Mouse (Mus musculus) spleen, adult 2 months (tissue): ENCODE measurements around the gene Oard1. TPM values are rescaled to one million over a fixed set of nuclear protein-coding genes. Genes with fewer than 3 reads are reported as not detected.

Source experiments
- DNase-seq, 2 experiments: peaks; one replicate each; pipeline versions ENCODE4 v3.0.0 to v3.0.0-alpha.2; 2012 to 2021; ENCODE audit warnings: low spot score in 2 of 2, low read depth in 1 of 2
- H3K27ac ChIP-seq: fragments of 200-500 bp; 2 replicates; pipeline ENCODE4 v1.5.1; 2012; ENCODE audit warnings: low read length, inconsistent platforms; ENCODE audit not compliant: insufficient read depth
- H3K27me3 ChIP-seq: fragments of 200-500 bp; 2 replicates; pipeline ENCODE4 v1.6.1; 2012; ENCODE audit warnings: mild to moderate bottlenecking, moderate library complexity, low read length, inconsistent platforms; ENCODE audit not compliant: control insufficient read depth, insufficient read depth
- H3K36me3 ChIP-seq: fragments of 200-500 bp; 2 replicates; pipeline ENCODE4 v1.6.1; 2012; ENCODE audit warnings: mild to moderate bottlenecking, low read length, inconsistent platforms; ENCODE audit not compliant: control insufficient read depth, insufficient read depth
- H3K4me1 ChIP-seq: fragments of 200-500 bp; 2 replicates; pipeline ENCODE4 v1.6.1; 2011; ENCODE audit warnings: inconsistent platforms; ENCODE audit not compliant: control insufficient read depth, insufficient read depth, insufficient read length
- H3K4me3 ChIP-seq: fragments of 200-500 bp; 2 replicates; pipeline ENCODE4 v1.5.1; 2011; ENCODE audit warnings: mild to moderate bottlenecking, inconsistent platforms; ENCODE audit not compliant: insufficient read depth, insufficient read length; ENCODE audit errors: extremely low read depth
- CTCF ChIP-seq: fragments of 200-500 bp; IDR thresholded peaks from 2 replicates; pipeline ENCODE4 v1.5.1; 2011; ENCODE audit warnings: mild to moderate bottlenecking, inconsistent platforms; ENCODE audit not compliant: insufficient read depth, insufficient read length, insufficient replicate concordance; ENCODE audit errors: extremely low read depth
- POLR2A ChIP-seq: fragments of 200-500 bp; IDR thresholded peaks from 2 replicates; pipeline ENCODE4 v1.6.1; 2011; ENCODE audit warnings: low read depth, low read length, inconsistent platforms
- WGBS: fragments of 180-500 bp; shearing (Covaris S2); methylation state at CpG from one replicate; pipeline ENCODE4 v1.1.7; 2018; 5-methylcytosine and 5-hydroxymethylcytosine counted together
- polyA plus RNA-seq: library from polyadenylated mRNA; depleted of rRNA; stranded (reverse); fragments of >200 nt; gene quantifications from 2 replicates; pipeline ENCODE4 v1.2.3, GENCODE M21; 2012

The Oard1 gene
- polyA plus RNA-seq, 1 experiment, result 7.7 TPM

GRCm38 (mm10) chr17:48426991-48427750 is 17.4 kb downstream of the Oard1 start:
- TF ChIP-seq CTCF (no peak), POLR2A (no peak)
- H3K27me3 ChIP-seq, result no peaks in the 10 kb centered on the region
- H3K4me1 ChIP-seq, result peaks cover 30% of the 10 kb centered on the region
- no peak overlapping the region for H3K4me3 ChIP-seq
- peak; percentile 36 to 38 for DNase-seq
- peak overlapping the region; percentile 93 for H3K27ac ChIP-seq
- no peaks in the 10 kb centered on the region for H3K36me3 ChIP-seq
- WGBS, result 25% methylated on average over 13 of the region's 13 CpGs

- Histone ChIP-seq H3K4me3 (no peak overlapping the region), H3K36me3 (no peaks in the 10 kb centered on the region), H3K27ac (peak overlapping the region; percentile 93), H3K4me1 (peaks cover 30% of the 10 kb centered on the region), H3K27me3 (no peaks in the 10 kb centered on the region)
- 19% methylated on average over 11 of the region's 11 CpGs for WGBS
- no peak for TF ChIP-seq POLR2A
- no peak for TF ChIP-seq CTCF
- peak; percentile 33 to 70 for DNase-seq
Measured at GRCm38 (mm10) chr17:48427852-48428530, 18.2 kb downstream of the Oard1 start.

- Histone ChIP-seq H3K4me3 (no peak overlapping the region), H3K4me1 (peaks cover 30% of the 10 kb centered on the region), H3K36me3 (no peaks in the 10 kb centered on the region), H3K27me3 (no peaks in the 10 kb centered on the region), H3K27ac (no peak overlapping the region; the same call in 1 of the 2 replicates)
- 30% methylated on average over 5 of the region's 5 CpGs for WGBS
- no peak for DNase-seq
- TF ChIP-seq POLR2A, result no peak
- TF ChIP-seq CTCF, result no peak
Measured at GRCm38 (mm10) chr17:48430394-48430793, 20.6 kb downstream of the Oard1 start.

- WGBS, result 74% methylated on average over 5 of the region's 5 CpGs
- TF ChIP-seq CTCF (no peak), POLR2A (no peak)
- Histone ChIP-seq H3K4me3 (no peak overlapping the region), H3K4me1 (peaks cover 27% of the 10 kb centered on the region), H3K36me3 (no peaks in the 10 kb centered on the region), H3K27ac (no peak overlapping the region), H3K27me3 (no peaks in the 10 kb centered on the region)
- DNase-seq, result no peak
Measured at GRCm38 (mm10) chr17:48431054-48431453, 21.2 kb downstream of the Oard1 start.

- Histone ChIP-seq H3K27me3 (no peaks in the 10 kb centered on the region), H3K27ac (no peak within 1 kb of the TSS), H3K36me3 (no peaks in the 10 kb centered on the region), H3K4me1 (peaks cover 18% of the 10 kb centered on the region; the same call in 1 of the 2 replicates), H3K4me3 (no peak within 1 kb of the TSS)
- DNase-seq, result no peak
- 67% methylated on average over 16 of the region's 16 CpGs for WGBS
- TF ChIP-seq POLR2A, result no peak
- TF ChIP-seq CTCF, result no peak
Measured at GRCm38 (mm10) chr17:48432158-48432980, 22.6 kb downstream of the Oard1 start, which contains the start of gene Apobec2. Gene Apobec2, minus strand, starts transcription at chr17:48432930.

- TF ChIP-seq POLR2A (no peak), CTCF (no peak)
- WGBS, result 91% methylated on average over 20 of the region's 20 CpGs
- Histone ChIP-seq H3K4me1 (peaks cover 14% of the 10 kb centered on the region; the same call in 1 of the 2 replicates), H3K36me3 (no peaks in the 10 kb centered on the region), H3K27me3 (no peaks in the 10 kb centered on the region), H3K4me3 (no peak overlapping the region), H3K27ac (no peak overlapping the region)
- DNase-seq, result no peak
Measured at GRCm38 (mm10) chr17:48433006-48433655, 23.3 kb downstream of the Oard1 start.
